12 mouse cellular contexts compared by ENCODE assay signal in the genomic region with DNA sequence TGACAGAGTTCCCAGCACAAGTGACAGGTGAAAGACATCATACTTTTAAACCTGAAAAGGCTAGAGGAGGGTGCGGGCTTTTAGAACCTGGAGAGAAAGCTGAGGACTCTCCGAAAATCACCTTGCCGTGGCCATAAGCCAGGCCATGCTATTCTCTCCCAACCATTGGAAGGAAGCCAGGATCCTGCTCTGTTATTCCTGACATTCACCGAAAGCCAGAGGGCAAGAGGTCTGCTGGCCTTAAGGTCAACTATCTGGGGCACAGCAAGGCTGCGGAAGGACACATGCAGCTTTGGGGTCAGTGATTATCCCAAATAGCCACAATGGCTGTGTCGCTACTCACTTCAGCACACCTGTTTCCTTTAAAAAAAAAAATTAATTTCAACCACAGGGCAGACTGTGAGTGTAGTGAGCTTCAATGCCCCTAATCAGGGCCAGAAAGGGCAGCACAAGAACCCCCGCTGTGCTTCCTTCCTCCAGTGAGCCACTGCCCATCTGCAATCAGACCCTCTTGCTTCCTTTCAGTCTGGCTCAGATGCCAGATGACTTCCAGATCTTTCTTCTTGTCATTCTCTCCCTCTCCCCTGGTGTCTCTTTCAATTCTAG. TPM values are rescaled to one million over a fixed set of nuclear protein-coding genes. Genes with fewer than 3 reads are reported as not detected.
DNase-seq lines count a peak whose midpoint lies in the region; ATAC-seq lines count a peak whose summit lies in the region.
"Had no signal": no experiment of that assay in that cellular context is flagged by ENCODE, and none has a peak within 500 bp of the region (broad histone marks: within the 10 kb centered on the region; RNA-seq: fewer than 3 reads in every experiment).

No protein-coding gene starts in this region.

- H3K27me3 ChIP-seq in forebrain, embryonic 15.5 days: no peaks in the 10 kb centered on the region
- H3K27me3 ChIP-seq in liver, embryonic 16.5 days (ENCODE audit: control insufficient read depth, insufficient read depth, low read depth, low read length): no peaks in the 10 kb centered on the region

- peak overlapping the region; percentile 80 for H3K27ac ChIP-seq in forebrain, embryonic 15.5 days (replicated peaks)
- H3K27ac ChIP-seq in liver, embryonic 16.5 days (ENCODE audit: low read length): no peak overlapping the region
- H3K27ac ChIP-seq: embryonic facial prominence, embryonic 15.5 days; macrophage had no signal

- WGBS in forebrain, embryonic 15.5 days: 53% methylated on average over 7 of the region's 7 CpGs
- 48% methylated on average over 7 of the region's 7 CpGs for WGBS in liver, embryonic 16.5 days (ENCODE audit: insufficient replicate concordance)

- no peak for ATAC-seq in forebrain, embryonic 15.5 days (replicated peaks)
- ATAC-seq in liver, embryonic 16.5 days (ENCODE audit: low read depth): peak; percentile 69

- no peaks in the 10 kb centered on the region for H3K9me3 ChIP-seq in forebrain, embryonic 15.5 days
- H3K9me3 ChIP-seq in liver, embryonic 16.5 days (replicated peaks; ENCODE audit: control insufficient read depth, low read length): no peaks in the 10 kb centered on the region
- H3K9me3 ChIP-seq: embryonic facial prominence, embryonic 15.5 days had no signal

- no peaks in the 10 kb centered on the region for H3K36me3 ChIP-seq in forebrain, embryonic 15.5 days
- H3K36me3 ChIP-seq in liver, embryonic 16.5 days (ENCODE audit: control insufficient read depth, insufficient read depth): no peaks in the 10 kb centered on the region
- H3K36me3 ChIP-seq: embryonic facial prominence, embryonic 15.5 days had no signal

- H3K4me3 ChIP-seq in forebrain, embryonic 15.5 days: no peak overlapping the region
- H3K4me3 ChIP-seq in liver, embryonic 16.5 days (ENCODE audit: low read depth, low read length): no peak overlapping the region
- H3K4me3 ChIP-seq: embryonic facial prominence, embryonic 15.5 days; left cerebral cortex, adult 2 months had no signal

- peaks cover 57% of the 10 kb centered on the region for H3K4me1 ChIP-seq in forebrain, embryonic 15.5 days
- H3K4me1 ChIP-seq in liver, embryonic 16.5 days (ENCODE audit: control insufficient read depth, low read depth, low read length): peaks cover 4% of the 10 kb centered on the region; the same call in 1 of the 2 replicates

- H3K4me2 ChIP-seq in forebrain, embryonic 15.5 days (replicated peaks): no peak overlapping the region
- no peak overlapping the region for H3K4me2 ChIP-seq in liver, embryonic 16.5 days (ENCODE audit: low read depth, low read length)
- H3K4me2 ChIP-seq: embryonic facial prominence, embryonic 15.5 days had no signal

- peak overlapping the region; percentile 29; the same call in 1 of the 2 replicates for H3K9ac ChIP-seq in forebrain, embryonic 15.5 days (replicated peaks)
- no peak overlapping the region for H3K9ac ChIP-seq in liver, embryonic 16.5 days (ENCODE audit: low read depth, low read length)
- H3K9ac ChIP-seq: embryonic facial prominence, embryonic 15.5 days had no signal

- peak; percentile 35 to 52 for DNase-seq in cerebellum, postnatal 25 days
- DNase-seq in cerebellum, adult 8-10 months: no peak
- DNase-seq in 416B (ENCODE audit: low read depth): peak; percentile 56
- no peak for DNase-seq in frontal cortex, postnatal 25 days (ENCODE audit: low spot score in 2 of 2)
- DNase-seq in layer of hippocampus, adult 8-10 months (ENCODE audit: low spot score in 2 of 2): no peak
- DNase-seq in urinary bladder, adult 18-20 months (ENCODE audit: low spot score in 2 of 2): no peak

RNA-seq across cellular contexts. Expression of gene Nnat, which starts 23.3 kb away (rescaled TPM):
- 6,946 and 7,065 TPM in 2 replicates for polyA plus RNA-seq in forebrain, embryonic 15.5 days (2015; fragmentation: Nextera tagmentation; extraction: Ambion mirVana)
- 12.3 and 14.3 TPM in 2 replicates for polyA plus RNA-seq in liver, embryonic 16.5 days (2015; fragmentation: Nextera tagmentation; extraction: Ambion mirVana)
- 100 to 1,000 TPM; 458 to 613 (median 542) TPM for total RNA-seq in layer of hippocampus, adult 8-10 months (2022)
- total RNA-seq: neutrophil, adult 5-6 weeks had no signal
- polyA plus RNA-seq: macrophage had no signal

RNA-seq across cellular contexts. Expression of gene Blcap, which starts 34.5 kb away (rescaled TPM):
- polyA plus RNA-seq in forebrain, embryonic 15.5 days (2015; fragmentation: Nextera tagmentation; extraction: Ambion mirVana): 184 and 201 TPM in 2 replicates
- polyA plus RNA-seq in liver, embryonic 16.5 days (2015; fragmentation: Nextera tagmentation; extraction: Ambion mirVana): 8.4 and 8.5 TPM in 2 replicates
- 100 to 1,000 TPM; 136 to 152 (median 144) TPM for total RNA-seq in layer of hippocampus, adult 8-10 months (2022)

Comparison
In these comparisons a context has a peak if more than half of its experiments do, and no peak if none do; other contexts are left out.
1. DNase-seq: peak in cerebellum, postnatal 25 days (2 of 2) and 416B (single experiment); none in cerebellum, adult 8-10 months (single experiment), frontal cortex, postnatal 25 days (0 of 2), layer of hippocampus, adult 8-10 months (0 of 2) and urinary bladder, adult 18-20 months (0 of 2).
2. RNA of gene Nnat, which starts 23.3 kb away (polyA plus RNA-seq): 6,946 to 7,065 TPM in forebrain, embryonic 15.5 days; 12.3 to 14.3 TPM in liver, embryonic 16.5 days; every median in the first group is over 100 times any median in the second.
3. RNA of gene Blcap, which starts 34.5 kb away (polyA plus RNA-seq): 184 to 201 TPM in forebrain, embryonic 15.5 days; 8.4 to 8.5 TPM in liver, embryonic 16.5 days; every median in the first group is over 10 times any median in the second.